Mouse (Mus musculus) heart, postnatal 14 days (tissue): ENCODE results near the gene Ssbp3. TPM values are rescaled to one million over a fixed set of nuclear protein-coding genes. Genes with fewer than 3 reads are reported as not detected.

Experiments
- DNase-seq, 2 experiments: peaks; one replicate each; pipeline ENCODE4 v3.0.0; 2021 to 2022
- intact Hi-C: fragments of 180-260 bp; cut with DNase I; formaldehyde crosslinking; loops from one replicate; pipeline ENCODE4 v1.15.1; 2025
- total RNA-seq, 2 experiments: library from RNA; stranded (reverse); gene quantifications; 2 replicates each; pipeline ENCODE4 v1.2.3; 2021

Gene Ssbp3
- total RNA-seq, 2 experiments from 2014 or later = 42.5 to 46.9 TPM

- DNase-seq = no peak
Measured at GRCm38 (mm10) chr4:106980669-106981068, 70.2 kb downstream of the Ssbp3 start.

DNA sequence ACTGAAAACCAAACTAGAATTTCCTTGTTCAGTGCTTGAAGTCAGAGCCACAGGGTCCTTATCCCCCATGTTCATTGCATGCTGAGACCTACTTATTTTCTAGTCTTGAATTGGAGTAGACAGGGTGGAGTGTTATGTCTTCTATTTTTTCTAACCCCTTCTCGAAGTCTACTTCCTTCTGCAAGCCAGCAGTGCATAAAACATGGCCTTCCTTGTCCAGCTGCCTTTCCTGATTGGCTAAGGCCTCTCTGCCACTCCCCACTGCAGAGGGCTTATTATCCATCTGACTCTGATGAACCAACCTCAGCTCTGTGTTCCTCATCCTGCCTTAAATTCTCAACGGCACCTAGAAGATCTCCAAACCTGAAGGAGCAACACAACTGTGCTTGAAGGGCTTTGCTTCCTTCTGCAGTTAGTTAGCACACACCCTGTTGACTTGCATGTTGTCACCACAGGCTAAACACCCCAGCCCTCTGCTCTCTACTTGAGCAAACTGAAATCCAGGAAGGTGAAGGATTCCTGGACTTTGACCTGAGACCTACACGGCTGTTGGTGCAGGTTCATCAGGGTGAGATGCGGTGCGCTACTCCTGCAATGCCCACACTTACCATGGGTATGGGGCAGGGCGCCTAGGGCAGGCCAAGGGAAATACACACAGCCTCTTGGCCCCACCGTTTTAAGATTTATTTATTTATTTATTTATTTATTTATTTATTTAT, 71.0 kb downstream of the Ssbp3 start:
- DNase-seq = no peak
- intact Hi-C loops = no loop called here

More at GRCm38 (mm10) chr4:106980669-106981068, 70.2 kb downstream of the Ssbp3 start:
- intact Hi-C loops = no loop called here

GRCm38 (mm10) chr4:106982344-106983121, 72.0 kb downstream of the Ssbp3 start:
- intact Hi-C loops = no loop called here
- no peak for DNase-seq

DNA sequence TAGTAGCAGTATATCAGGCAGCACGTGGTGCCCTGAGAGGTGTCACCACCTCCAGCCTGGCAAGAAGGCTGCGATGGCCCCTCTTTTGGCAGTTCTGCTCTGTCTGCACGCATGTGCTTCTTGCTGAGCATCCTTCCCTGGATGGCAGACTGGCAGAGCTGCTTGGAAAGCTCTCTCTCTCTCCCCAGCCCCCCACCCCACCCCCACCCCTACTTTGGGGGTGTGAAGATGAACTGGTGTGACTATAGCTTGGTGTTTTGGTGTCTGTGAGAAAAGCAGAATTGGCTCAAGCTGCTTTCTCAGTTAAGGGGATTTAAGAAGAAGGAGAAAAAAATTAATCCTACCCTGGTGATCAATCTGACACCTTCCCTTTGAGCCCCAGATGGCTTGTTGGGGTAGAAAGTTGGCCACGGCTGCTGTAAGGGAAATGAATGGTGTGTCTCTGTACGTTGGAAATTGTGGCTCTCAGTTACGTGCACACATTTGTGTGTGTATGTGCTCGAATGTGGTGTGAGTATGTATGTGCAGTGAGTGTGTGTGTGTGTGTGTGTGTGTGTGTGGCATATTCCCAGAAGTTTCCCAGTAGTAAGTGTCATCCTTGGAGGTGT, 73.5 kb downstream of the Ssbp3 start:
- intact Hi-C loops = no loop called here
- DNase-seq = no peak

- DNase-seq = no peak
- intact Hi-C loops = no loop called here
Measured at GRCm38 (mm10) chr4:106985289-106985688, 74.8 kb downstream of the Ssbp3 start.

DNA sequence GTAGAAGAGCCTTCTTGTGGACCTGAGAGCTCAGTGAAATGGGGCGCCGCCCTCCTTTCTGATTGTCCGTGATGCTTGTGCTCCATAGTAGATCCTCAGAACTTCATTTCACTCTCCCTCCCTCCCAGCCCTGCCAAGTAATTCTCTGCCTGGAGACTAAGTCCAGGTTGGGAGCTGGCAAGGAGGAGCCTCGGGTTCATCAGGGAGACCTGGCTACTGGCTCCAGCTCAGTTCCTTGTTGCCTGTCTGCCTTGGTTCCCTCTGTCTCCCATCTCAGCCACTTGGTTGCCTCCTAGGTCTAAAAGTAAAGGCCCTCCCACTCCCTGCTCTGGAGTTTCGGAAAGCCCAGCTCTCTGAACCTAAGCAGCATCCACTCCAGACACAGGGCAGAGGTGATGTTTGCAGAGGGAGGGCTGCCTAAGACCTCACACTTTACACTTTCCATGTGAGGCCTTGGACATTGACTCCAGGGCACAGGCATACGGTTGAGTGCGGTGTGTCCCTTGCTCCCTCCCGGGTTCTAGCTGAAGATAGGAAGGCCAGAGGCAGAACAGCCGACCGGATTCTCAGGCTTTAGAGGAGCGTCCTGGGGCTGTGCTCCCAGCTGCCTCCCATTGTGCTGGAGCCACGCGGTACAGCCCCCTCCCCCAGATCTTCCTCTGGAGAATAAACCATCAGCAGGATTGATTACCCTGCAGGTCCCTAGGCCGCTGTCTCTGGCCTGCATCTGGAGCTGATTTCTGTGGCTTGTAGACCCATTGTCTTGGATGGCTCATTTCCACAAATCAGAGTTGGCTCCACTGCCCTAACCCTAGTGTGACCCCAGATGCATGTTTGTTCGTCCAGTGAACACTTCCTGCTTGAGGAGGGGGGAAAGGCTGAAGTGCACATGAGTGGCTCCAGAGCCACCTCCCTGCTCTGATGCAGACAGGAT, 75.7 kb downstream of the Ssbp3 start:
- intact Hi-C loops = no loop called here
- DNase-seq = peak in 1 of 2 experiments; percentile 20

DNA sequence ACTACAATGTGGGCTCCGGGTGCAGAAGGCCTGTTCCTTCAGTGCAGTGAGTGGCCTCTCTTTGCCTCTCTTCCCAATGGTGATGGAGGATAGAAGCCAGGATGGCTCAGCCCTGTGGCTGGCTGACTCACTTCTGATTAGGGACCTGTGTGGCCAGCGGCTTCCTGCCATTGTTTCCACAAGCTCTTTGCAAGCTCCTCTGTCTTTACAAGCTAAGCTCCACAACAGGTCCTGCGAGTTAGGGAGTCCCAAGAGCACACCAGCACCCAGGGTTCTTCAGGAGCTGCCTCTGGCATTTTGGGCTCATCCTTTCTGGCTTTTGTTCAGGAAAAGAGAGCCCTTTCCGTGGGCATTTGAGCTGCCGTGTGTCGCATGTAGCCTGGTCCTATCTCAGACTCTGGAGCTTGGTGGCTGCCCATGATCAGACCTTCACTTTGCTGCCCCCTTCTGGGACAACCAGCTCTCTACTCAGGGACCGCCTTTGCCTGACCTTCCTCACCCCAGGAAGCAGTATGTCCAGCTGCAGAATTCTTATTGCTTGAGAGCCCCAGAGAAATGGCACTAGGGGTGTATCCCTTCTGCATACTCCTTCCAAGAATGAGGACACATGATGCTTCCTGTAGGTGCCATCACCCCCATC, 77.3 kb downstream of the Ssbp3 start:
- intact Hi-C loops = loop anchor here (1.0 to 2.0 kb wide), 2 partner anchors 75 to 149 kb away; no protein-coding TSS in a partner anchor
- peak; percentile 85 to 91 for DNase-seq

- DNase-seq = no peak
- intact Hi-C loops = loop anchor here (1.0 to 2.0 kb wide), 2 partner anchors 76 to 150 kb away; no protein-coding TSS in a partner anchor
Measured at GRCm38 (mm10) chr4:106988886-106989225, 78.4 kb downstream of the Ssbp3 start.

GRCm38 (mm10) chr4:106989226-106989983, 78.9 kb downstream of the Ssbp3 start:
- intact Hi-C loops = loop anchor here (2.0 kb wide), 1 partner anchor 77 kb away; no protein-coding TSS in a partner anchor
- no peak for DNase-seq

GRCm38 (mm10) chr4:106993053-106993452, 82.6 kb downstream of the Ssbp3 start:
- DNase-seq = no peak
- intact Hi-C loops = no loop called here

DNA sequence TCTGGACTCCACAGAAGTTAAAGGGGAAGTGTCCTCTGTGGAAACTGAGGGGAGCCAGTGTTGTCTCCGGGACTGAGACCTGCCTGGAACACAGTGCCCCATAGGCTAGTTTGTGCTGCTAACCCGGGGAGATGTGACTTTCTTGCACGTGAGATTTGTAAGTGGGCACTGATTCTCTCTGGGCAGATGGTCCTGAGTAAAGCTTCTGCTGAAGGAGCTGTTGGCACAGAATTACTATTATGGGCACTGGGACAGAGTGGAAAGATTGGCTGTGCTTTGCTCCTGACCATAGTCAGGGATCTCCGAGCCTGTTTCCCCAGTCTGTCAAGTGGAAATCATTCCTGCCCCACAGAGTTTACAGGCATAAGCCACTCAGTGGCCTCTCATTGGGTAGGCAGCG, 83.8 kb downstream of the Ssbp3 start:
- intact Hi-C loops = loop anchor here (2.0 kb wide), 1 partner anchor 169 kb away; no protein-coding TSS in a partner anchor
- DNase-seq = no peak

DNA sequence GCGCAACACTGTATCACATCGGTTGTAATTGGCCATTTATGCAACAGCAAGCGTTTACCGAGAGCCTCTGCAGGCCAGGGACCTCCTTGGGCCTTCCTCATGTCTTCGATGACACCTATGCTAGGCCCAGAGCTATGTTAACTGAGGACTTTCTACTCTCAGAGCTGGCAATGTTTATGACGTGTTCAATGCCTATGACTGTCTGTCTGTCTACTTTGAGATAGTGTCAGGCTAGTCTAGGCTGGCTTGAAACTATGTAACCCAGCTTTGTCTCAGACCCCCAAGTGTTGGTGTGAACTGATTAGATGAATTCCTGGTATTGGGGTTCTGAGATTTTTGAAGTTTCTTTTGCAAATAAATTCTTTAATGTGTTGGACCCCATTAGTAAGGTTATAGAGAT, 84.6 kb downstream of the Ssbp3 start:
- DNase-seq = no peak
- intact Hi-C loops = loop anchor here (2.0 kb wide), 1 partner anchor 168 kb away; no protein-coding TSS in a partner anchor

DNA sequence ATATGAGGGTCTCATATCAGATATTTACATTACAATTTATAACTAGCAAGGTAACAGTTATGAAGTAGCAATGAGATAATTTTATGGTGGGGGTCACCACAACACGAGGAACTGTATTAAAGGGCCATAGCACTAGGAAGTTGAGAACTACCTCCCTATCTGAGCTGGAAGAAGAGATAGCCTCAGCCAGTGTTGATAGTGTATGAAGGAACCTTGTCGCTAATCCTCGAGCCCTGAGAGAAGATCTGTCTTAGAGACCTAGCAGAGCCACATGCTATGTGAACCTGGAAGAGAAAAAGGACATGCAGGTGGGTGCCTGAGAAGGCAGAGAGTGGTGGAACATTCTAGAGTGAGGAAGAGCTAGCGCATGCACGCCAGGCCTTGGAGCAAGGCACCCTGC, 85.0 kb downstream of the Ssbp3 start:
- no peak for DNase-seq
- intact Hi-C loops = loop anchor here (2.0 kb wide), 1 partner anchor 167 kb away; no protein-coding TSS in a partner anchor

GRCm38 (mm10) chr4:106996305-106997076, 86.0 kb downstream of the Ssbp3 start:
- peak; percentile 14 to 31 for DNase-seq
- intact Hi-C loops = no loop called here

DNA sequence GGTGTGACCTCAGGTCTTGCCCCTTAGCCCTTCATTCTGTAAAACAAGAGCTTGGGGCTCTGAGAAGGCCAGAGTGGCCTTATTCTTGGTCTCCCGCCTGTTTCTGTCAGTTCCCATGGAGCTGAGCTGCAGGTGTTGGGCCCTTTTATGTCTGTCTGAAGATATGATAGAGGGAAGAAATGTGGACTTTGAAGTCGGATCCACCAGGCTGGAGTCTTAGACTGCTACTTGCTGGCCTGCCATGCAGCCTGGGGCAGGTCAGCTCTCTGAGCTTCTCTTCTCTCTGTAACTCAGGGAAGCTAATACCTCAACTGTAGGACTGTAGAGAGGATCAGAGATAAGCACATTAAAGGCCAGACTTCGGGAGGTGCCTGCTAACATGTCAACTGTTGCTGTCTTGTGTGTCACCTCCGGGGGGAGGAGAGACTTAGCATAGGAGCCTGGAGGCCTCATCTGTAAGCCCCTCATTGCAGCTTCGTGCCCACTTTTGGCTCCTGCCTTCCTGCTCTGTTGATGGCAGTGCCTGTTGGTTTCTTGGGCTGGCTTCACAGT, 90.8 kb downstream of the Ssbp3 start:
- no peak for DNase-seq
- intact Hi-C loops = no loop called here

DNA sequence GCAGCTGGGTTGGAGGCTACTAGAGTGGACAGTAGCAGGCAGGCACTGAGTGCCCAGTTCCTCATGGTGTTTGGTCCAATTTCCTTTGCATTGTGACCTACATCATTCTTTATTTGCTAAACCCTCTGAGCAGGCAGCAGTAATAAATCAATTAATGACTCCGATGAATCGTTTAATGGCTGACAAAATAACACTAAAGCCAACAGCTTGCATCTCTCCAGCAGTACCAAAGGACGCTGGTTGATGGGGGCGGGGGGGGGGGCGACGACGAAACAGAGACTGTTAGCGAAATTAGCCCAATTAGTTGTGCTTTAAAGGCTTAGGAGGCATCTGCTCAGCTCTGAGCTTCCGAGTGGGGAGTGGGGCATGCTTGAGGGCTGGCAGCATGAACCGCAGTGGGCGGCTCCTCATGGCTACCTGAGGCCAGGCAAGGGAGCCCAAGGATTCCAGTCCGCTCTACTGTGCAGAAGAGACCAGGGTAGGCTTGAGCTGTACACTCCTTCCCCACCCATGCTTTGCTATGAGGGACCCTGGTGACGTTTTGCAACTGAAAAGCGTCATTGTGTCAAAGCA, 91.5 kb downstream of the Ssbp3 start:
- DNase-seq = no peak
- intact Hi-C loops = no loop called here

DNA sequence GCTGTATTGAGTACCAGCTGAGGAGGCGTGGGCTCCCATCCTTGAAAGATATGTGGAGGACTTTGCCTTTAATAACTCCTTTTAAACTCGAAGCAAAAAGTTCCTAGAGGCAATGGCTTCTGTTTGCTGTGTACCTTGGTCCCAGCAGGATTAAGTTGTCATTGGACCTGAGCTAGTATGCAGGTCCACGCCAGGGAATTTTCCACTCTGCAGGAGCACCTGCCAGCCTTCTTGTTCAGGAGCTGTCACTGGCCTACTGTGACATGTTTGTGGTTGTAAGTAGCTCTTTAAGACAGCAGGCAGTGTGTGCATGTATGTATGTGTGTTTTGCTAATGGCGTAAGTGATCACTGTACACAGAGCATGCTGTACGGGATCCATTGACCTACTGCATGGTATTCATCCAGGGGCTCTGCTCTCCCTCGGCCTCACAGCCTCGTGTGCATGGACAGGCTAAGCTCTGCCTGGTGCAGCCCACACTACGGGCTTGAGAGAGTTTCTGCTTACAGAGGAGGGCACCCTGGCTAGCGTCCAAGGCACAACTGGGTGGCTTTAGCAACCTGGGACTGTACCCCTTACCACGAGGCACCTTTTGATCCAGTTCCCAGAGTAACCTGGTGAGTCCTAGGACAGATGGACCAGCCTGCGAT, 92.1 kb downstream of the Ssbp3 start:
- intact Hi-C loops = no loop called here
- no peak for DNase-seq
